In the genomic region with DNA sequence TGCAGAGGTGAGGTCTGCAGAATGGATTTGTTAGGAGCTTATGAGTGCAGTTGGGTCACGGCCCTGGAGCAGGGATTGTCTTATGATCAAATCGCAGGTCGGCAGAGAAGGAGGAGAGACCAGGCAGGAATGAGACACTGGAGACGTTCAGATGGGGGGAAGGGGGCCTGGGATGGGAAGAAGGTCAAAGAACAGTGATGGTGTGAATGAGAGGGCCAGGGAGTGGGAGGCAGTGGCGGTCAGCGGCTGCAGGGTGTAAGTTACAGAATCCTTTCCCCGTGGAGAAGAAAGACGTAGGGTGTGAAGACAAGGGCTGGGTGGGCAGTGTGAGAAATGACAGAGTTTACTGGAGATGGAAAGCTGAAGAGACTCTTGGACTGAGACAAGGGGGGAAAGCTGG, we compare ENCODE assay signal across 23 mouse cellular contexts. TPM values are rescaled to one million over a fixed set of nuclear protein-coding genes. Genes with fewer than 3 reads are reported as not detected.
A peak's percentile ranks its signal among the peaks of the same experiment; 100 is the strongest.
DNase-seq lines count a peak whose midpoint lies in the region; ATAC-seq lines count a peak whose summit lies in the region.
"Had no signal": no experiment of that assay in that cellular context is flagged by ENCODE, and none has a peak within 500 bp of the region (broad histone marks: within the 10 kb centered on the region; RNA-seq: fewer than 3 reads in every experiment).

No protein-coding gene starts in this region.

- no peaks in the 10 kb centered on the region for H3K27me3 ChIP-seq in kidney, embryonic 14.5 days (ENCODE audit: control insufficient read depth, insufficient read depth, low read length)
- no peaks in the 10 kb centered on the region for H3K27me3 ChIP-seq in embryonic facial prominence, embryonic 10.5 days (replicated peaks; ENCODE audit: low read depth, poor library complexity, severe bottlenecking)
- no peaks in the 10 kb centered on the region for H3K27me3 ChIP-seq in limb, embryonic 13.5 days
- H3K27me3 ChIP-seq: hindbrain, embryonic 15.5 days; intestine, embryonic 15.5 days had no signal

- peak; percentile 8 for DNase-seq in embryo, embryonic 10 days (ENCODE audit: low spot score)
- no peak for DNase-seq in embryo, embryonic 9.5 days (ENCODE audit: extremely low spot score)
- DNase-seq in kidney, postnatal 36 days: no peak
- DNase-seq in embryonic facial prominence, embryonic 10.5 days (ENCODE audit: low spot score): no peak
- no peak for DNase-seq in cerebellum, adult 9-11 months
- DNase-seq in gastrocnemius, postnatal 14 days: no peak
- DNase-seq: adrenal gland, adult 8-10 months; cerebellum, adult 18-20 months; cerebellum, postnatal 36 days; heart, adult 2 months; heart, postnatal 36 days; kidney, postnatal 4 days; liver, postnatal 0 days; thymus, adult 2 months had no signal

- H3K36me3 ChIP-seq in kidney, embryonic 14.5 days (ENCODE audit: control insufficient read depth, insufficient read depth, low read length): peaks cover 6% of the 10 kb centered on the region; the same call in 1 of the 2 replicates
- H3K36me3 ChIP-seq in embryonic facial prominence, embryonic 10.5 days (replicated peaks): 0 out of 2 replicates have a peak, but pooled peaks cover 5% of the 10 kb centered on the region
- peaks cover 31% of the 10 kb centered on the region for H3K36me3 ChIP-seq in limb, embryonic 13.5 days
- H3K36me3 ChIP-seq: hindbrain, embryonic 15.5 days; intestine, embryonic 15.5 days had no signal

- H3K4me3 ChIP-seq in kidney, embryonic 14.5 days (ENCODE audit: low read length): no peak overlapping the region
- no peak overlapping the region for H3K4me3 ChIP-seq in embryonic facial prominence, embryonic 10.5 days
- no peak overlapping the region for H3K4me3 ChIP-seq in limb, embryonic 13.5 days
- H3K4me3 ChIP-seq: heart, adult 2 months; hindbrain, embryonic 15.5 days; intestine, embryonic 15.5 days had no signal

- H3K4me1 ChIP-seq in kidney, embryonic 14.5 days (ENCODE audit: control insufficient read depth, insufficient read depth, low read length): peaks cover 25% of the 10 kb centered on the region
- peaks cover 32% of the 10 kb centered on the region for H3K4me1 ChIP-seq in embryonic facial prominence, embryonic 10.5 days
- H3K4me1 ChIP-seq in limb, embryonic 13.5 days: peaks cover 30% of the 10 kb centered on the region
- H3K4me1 ChIP-seq: hindbrain, embryonic 15.5 days; intestine, embryonic 15.5 days had no signal

- ATAC-seq in kidney, embryonic 14.5 days (ENCODE audit: low FRiP score, low TSS enrichment): peak; percentile 28; the same call in 1 of the 2 replicates
- ATAC-seq in limb, embryonic 13.5 days (ENCODE audit: low FRiP score, low read depth): no peak
- ATAC-seq: activated CD4-positive, CD25-positive, alpha-beta regulatory T cell, adult 4 months; forebrain, embryonic 14.5 days; intestine, embryonic 15.5 days; liver, postnatal 0 days; lung, postnatal 0 days had no signal

- H3K9ac ChIP-seq in kidney, embryonic 14.5 days (ENCODE audit: low read depth, low read length): no peak overlapping the region
- H3K9ac ChIP-seq in limb, embryonic 13.5 days: no peak overlapping the region
- H3K9ac ChIP-seq: hindbrain, embryonic 15.5 days; intestine, embryonic 15.5 days; liver, postnatal 0 days had no signal

- H3K9me3 ChIP-seq in kidney, embryonic 14.5 days (ENCODE audit: control insufficient read depth, low read length): no peaks in the 10 kb centered on the region
- H3K9me3 ChIP-seq in embryonic facial prominence, embryonic 10.5 days: no peaks in the 10 kb centered on the region
- no peaks in the 10 kb centered on the region for H3K9me3 ChIP-seq in limb, embryonic 13.5 days
- H3K9me3 ChIP-seq: hindbrain, embryonic 15.5 days; intestine, embryonic 15.5 days had no signal

- 19% methylated on average over 8 of the region's 8 CpGs for WGBS in kidney, embryonic 14.5 days
- 39% methylated on average over 8 of the region's 8 CpGs for WGBS in embryonic facial prominence, embryonic 10.5 days
- WGBS in limb, embryonic 13.5 days: 49% methylated on average over 8 of the region's 8 CpGs

- intact Hi-C loops in gastrocnemius, postnatal 14 days (cut with DNase I; ENCODE audit: low total_unique reads): no loop called here

- peak overlapping the region; percentile 32 for H3K27ac ChIP-seq in kidney, embryonic 14.5 days (ENCODE audit: low read depth, low read length)
- H3K27ac ChIP-seq in embryonic facial prominence, embryonic 10.5 days (replicated peaks): peak overlapping the region; percentile 0; the same call in 1 of the 2 replicates
- H3K27ac ChIP-seq in limb, embryonic 13.5 days: peak overlapping the region; percentile 3; the same call in 1 of the 2 replicates
- H3K27ac ChIP-seq: heart, adult 2 months; hindbrain, embryonic 15.5 days; intestine, embryonic 15.5 days; macrophage had no signal

- no peak overlapping the region for H3K4me2 ChIP-seq in kidney, embryonic 14.5 days (replicated peaks; ENCODE audit: low read depth, low read length)
- no peak overlapping the region for H3K4me2 ChIP-seq in limb, embryonic 13.5 days (replicated peaks)
- H3K4me2 ChIP-seq: hindbrain, embryonic 15.5 days; intestine, embryonic 15.5 days; liver, embryonic 11.5 days had no signal

RNA-seq across cellular contexts. Expression of a gene that starts 45.5 kb away (rescaled TPM):
- 48.7 and 57.3 TPM in 2 replicates for polyA plus RNA-seq in kidney, embryonic 14.5 days (2014; fragmentation: Nextera tagmentation; extraction: Ambion mirVana)
- 29.4 and 34.6 TPM in 2 replicates for polyA plus RNA-seq in embryonic facial prominence, embryonic 10.5 days (2016; fragmentation: Nextera tagmentation; extraction: Ambion mirVana)
- polyA plus RNA-seq in limb, embryonic 13.5 days (2015; fragmentation: Nextera tagmentation; extraction: Ambion mirVana): 36.4 and 39.9 TPM in 2 replicates
- 1 to 10 TPM; 3.1 to 3.5 TPM for total RNA-seq in gastrocnemius, postnatal 14 days (2021)
